Mouse (Mus musculus): Measurements from ENCODE around the gene 9530077C05Rik. TPM values are rescaled to one million over a fixed set of nuclear protein-coding genes. Genes with fewer than 3 reads are reported as not detected.

Gene 9530077C05Rik
- polyA plus RNA-seq, 1 experiment from 2014 or later = 19.7 TPM

DNA sequence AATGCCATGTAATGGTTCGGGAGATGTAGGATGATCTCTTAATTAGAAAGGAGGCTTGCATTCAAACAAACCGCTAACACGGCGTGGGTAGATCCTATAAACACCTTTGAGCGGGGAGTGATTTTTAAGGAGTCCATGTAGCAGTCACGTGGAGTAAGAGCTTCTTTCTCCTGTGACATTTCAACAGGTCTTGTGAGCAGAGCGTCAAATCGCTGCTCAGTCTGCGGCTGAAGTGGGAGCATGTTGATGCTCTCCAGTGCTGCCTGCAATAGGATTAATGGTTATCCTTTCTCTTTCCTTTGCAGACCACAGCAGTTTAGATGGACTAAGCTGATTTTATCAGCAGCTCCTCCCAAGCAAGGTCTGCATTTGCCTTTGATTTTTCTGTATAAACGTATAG, 65.0 kb downstream of the 9530077C05Rik start:
- Histone ChIP-seq H3K9ac (ENCODE audit: low read depth, low read length) (peak overlapping the region; percentile 71), H3K9me3 (replicated peaks; ENCODE audit: control insufficient read depth, low read length, poor library complexity, severe bottlenecking) (no peaks in the 10 kb centered on the region), H3K36me3 (ENCODE audit: control insufficient read depth, insufficient read depth, low read length) (no peaks in the 10 kb centered on the region), H3K27me3 (ENCODE audit: control insufficient read depth, insufficient read depth, low read depth, low read length) (no peaks in the 10 kb centered on the region), H3K4me2 (ENCODE audit: low read length) (peak overlapping the region; percentile 77), H3K4me3 (ENCODE audit: low read depth, low read length) (peak overlapping the region; percentile 69), H3K4me1 (ENCODE audit: control insufficient read depth, insufficient read depth, low read length) (peaks cover 16% of the 10 kb centered on the region), H3K27ac (ENCODE audit: low read length) (peak overlapping the region; percentile 83)
- 4% methylated on average over 10 of the region's 10 CpGs for WGBS
- peak; percentile 23; the same call in 1 of the 2 replicates for ATAC-seq

DNA sequence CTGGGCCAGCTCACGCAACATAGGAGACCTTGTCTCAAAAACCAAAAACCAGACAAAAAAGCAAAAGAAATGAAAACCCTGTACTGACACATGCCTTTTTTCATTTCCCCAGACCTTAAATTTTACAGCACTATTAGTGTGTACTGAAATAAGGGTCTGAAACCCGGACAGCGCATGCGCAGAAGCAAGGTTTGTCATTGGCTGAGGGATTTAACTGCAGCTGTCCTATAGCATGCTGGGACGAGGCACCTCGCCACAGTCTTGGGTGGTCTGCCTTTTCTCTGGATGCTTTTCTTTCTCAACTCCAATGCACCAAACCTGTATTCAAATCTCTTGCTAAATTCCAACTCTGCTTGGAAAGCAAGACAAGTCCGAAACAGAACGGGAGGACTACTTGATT, 67.6 kb downstream of the 9530077C05Rik start:
- no peak overlapping the region for H3K27ac ChIP-seq (ENCODE audit: low read length)
- no peak for ATAC-seq
- WGBS = 94% methylated on average over 8 of the region's 8 CpGs

DNA sequence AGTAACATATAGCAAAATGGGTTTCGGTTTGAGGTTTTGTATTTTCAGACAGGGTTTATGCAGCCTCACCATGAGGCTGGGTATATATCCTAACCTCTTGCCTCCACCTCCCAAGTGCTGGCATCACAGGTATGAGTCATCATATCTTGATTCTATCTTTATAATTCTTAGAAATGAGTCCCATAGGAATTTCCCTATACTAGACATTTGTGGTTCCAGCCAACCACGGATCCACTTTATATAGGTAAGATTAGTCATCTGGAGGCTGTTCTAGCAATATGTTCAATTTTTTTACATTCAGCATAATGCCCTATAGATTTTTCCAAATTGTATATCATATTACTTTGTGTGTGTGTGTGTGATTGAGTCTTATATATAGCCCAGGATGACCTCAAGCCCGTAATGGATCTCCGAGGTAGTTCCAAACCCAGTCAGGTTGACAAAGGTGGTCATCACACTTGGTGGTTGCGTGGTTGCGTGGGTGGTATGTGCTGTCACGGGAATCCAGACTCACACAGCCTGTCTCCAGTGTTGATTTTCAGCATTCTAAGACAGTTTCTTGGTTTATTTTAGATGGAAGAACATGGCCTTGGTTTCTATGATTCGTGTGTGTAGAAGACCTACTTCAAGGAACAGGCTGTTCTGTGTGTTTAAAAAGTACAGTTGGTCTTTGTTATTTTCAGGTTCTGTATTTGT, 72.7 kb downstream of the 9530077C05Rik start:
- ATAC-seq = no peak
- Histone ChIP-seq H3K9me3 (replicated peaks; ENCODE audit: control insufficient read depth, low read length, poor library complexity, severe bottlenecking) (no peaks in the 10 kb centered on the region), H3K4me3 (ENCODE audit: low read depth, low read length) (no peak overlapping the region), H3K4me2 (ENCODE audit: low read length) (no peak overlapping the region), H3K27me3 (ENCODE audit: control insufficient read depth, insufficient read depth, low read depth, low read length) (no peaks in the 10 kb centered on the region), H3K27ac (ENCODE audit: low read length) (no peak overlapping the region), H3K9ac (ENCODE audit: low read depth, low read length) (no peak overlapping the region), H3K36me3 (ENCODE audit: control insufficient read depth, insufficient read depth, low read length) (no peaks in the 10 kb centered on the region; the same call in 1 of the 2 replicates), H3K4me1 (ENCODE audit: control insufficient read depth, insufficient read depth, low read length) (no peaks in the 10 kb centered on the region)
- WGBS = 95% methylated on average over 8 of the region's 8 CpGs

More for the DNA sequence above, 67.6 kb downstream of the 9530077C05Rik start:
- Histone ChIP-seq H3K4me2 (ENCODE audit: low read length) (no peak overlapping the region), H3K4me1 (ENCODE audit: control insufficient read depth, insufficient read depth, low read length) (peaks cover 16% of the 10 kb centered on the region), H3K27me3 (ENCODE audit: control insufficient read depth, insufficient read depth, low read depth, low read length) (no peaks in the 10 kb centered on the region), H3K36me3 (ENCODE audit: control insufficient read depth, insufficient read depth, low read length) (no peaks in the 10 kb centered on the region), H3K4me3 (ENCODE audit: low read depth, low read length) (no peak overlapping the region), H3K9ac (ENCODE audit: low read depth, low read length) (no peak overlapping the region), H3K9me3 (replicated peaks; ENCODE audit: control insufficient read depth, low read length, poor library complexity, severe bottlenecking) (no peaks in the 10 kb centered on the region)

DNA sequence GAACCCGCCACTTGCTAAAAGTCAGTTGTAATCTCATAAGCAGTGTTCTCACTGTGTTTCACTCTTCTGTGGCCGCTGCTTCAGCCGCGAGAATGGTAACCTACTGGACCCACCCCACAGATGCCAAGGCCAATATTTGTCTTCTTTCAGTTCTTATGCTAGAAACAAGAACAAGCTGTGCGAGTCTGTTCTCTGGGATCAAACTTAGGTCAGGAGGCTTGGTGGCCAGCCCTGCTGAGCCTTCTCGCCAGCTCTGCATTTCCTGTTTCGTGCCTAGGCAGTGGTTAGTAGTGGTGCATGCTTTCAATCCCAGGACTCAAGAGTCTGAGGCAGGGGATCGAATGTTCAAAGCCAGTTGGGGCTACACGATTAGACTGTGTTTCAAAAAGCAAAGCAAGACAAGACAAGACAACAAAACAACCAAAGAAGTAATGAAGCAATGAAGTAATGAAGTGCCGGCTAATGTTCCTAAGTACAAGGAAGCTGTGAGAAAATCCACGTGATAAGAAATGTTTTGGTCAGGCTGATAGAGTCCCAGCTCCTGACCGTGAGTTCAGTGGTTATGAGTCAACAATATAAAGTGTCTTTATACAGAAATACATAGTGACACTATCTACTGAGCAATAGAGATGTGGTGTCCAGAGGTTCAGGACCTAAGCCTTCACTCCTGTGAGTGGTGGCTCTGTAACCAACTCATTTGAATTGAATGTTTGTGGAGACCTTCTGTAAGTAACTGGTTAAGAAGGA, 73.4 kb downstream of the 9530077C05Rik start:
- no peaks in the 10 kb centered on the region for H3K9me3 ChIP-seq (replicated peaks; ENCODE audit: control insufficient read depth, low read length, poor library complexity, severe bottlenecking)
- H3K4me2 ChIP-seq (ENCODE audit: low read length) = no peak overlapping the region
- no peaks in the 10 kb centered on the region for H3K4me1 ChIP-seq (ENCODE audit: control insufficient read depth, insufficient read depth, low read length)
- H3K4me3 ChIP-seq (ENCODE audit: low read depth, low read length) = no peak overlapping the region
- ATAC-seq = no peak
- H3K27me3 ChIP-seq (ENCODE audit: control insufficient read depth, insufficient read depth, low read depth, low read length) = no peaks in the 10 kb centered on the region
- H3K27ac ChIP-seq (ENCODE audit: low read length) = no peak overlapping the region
- whole genome bisulfite sequencing = 94% methylated on average over 12 of the region's 12 CpGs
- H3K36me3 ChIP-seq (ENCODE audit: control insufficient read depth, insufficient read depth, low read length) = no peaks in the 10 kb centered on the region; the same call in 1 of the 2 replicates
- no peak overlapping the region for H3K9ac ChIP-seq (ENCODE audit: low read depth, low read length)

DNA sequence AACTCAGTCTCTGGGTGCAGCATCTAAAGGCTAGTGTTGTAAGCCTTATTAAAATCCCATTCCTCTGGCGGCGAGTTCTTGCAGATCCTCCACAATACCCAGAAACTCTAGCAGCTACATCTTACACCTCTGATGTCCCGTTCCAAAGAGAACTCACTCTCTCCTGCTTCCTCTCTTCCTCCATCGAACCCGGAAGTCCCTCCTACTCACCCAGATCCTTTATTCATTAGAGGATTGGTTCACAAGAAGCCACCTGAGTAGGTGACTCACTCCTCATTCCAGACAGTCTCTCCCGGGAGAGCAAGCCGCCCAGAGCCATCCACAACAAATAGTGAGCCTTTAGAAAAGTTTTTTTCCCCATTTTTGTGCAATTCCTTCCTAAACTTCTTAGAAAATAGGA, 74.9 kb downstream of the 9530077C05Rik start:
- no peak overlapping the region for H3K4me2 ChIP-seq (ENCODE audit: low read length)
- WGBS = 92% methylated on average over 7 of the region's 7 CpGs
- no peaks in the 10 kb centered on the region; the same call in 1 of the 2 replicates for H3K36me3 ChIP-seq (ENCODE audit: control insufficient read depth, insufficient read depth, low read length)
- H3K9ac ChIP-seq (ENCODE audit: low read depth, low read length) = no peak overlapping the region
- no peaks in the 10 kb centered on the region for H3K9me3 ChIP-seq (replicated peaks; ENCODE audit: control insufficient read depth, low read length, poor library complexity, severe bottlenecking)
- no peak overlapping the region for H3K27ac ChIP-seq (ENCODE audit: low read length)
- no peaks in the 10 kb centered on the region for H3K27me3 ChIP-seq (ENCODE audit: control insufficient read depth, insufficient read depth, low read depth, low read length)
- no peaks in the 10 kb centered on the region for H3K4me1 ChIP-seq (ENCODE audit: control insufficient read depth, insufficient read depth, low read length)
- ATAC-seq = no peak
- H3K4me3 ChIP-seq (ENCODE audit: low read depth, low read length) = no peak overlapping the region

DNA sequence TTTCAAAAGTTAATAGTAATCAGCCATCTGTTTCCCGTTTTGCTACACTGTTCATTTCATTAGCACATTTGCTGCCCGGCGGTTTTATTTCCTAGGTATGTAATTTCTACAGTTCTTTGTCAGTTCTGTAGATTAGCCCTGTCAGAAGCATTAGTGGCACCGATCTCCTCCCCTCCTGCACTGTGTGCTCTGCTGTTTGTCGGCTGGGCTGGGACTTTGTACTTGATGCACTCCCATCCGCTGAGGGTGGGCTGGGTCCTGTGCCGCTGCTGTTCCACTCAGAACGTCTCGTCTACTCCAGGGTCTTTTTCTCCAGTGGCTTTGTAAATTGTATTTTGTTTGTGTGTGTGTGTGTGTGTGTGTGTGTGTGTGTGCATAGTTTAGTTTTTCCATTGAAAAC, 77.7 kb downstream of the 9530077C05Rik start:
- H3K27ac ChIP-seq (ENCODE audit: low read length) = no peak overlapping the region
- no peak for ATAC-seq

More for the DNA sequence above, 77.7 kb downstream of the 9530077C05Rik start:
- H3K36me3 ChIP-seq (ENCODE audit: control insufficient read depth, insufficient read depth, low read length) = no peaks in the 10 kb centered on the region; the same call in 1 of the 2 replicates
- H3K4me1 ChIP-seq (ENCODE audit: control insufficient read depth, insufficient read depth, low read length) = no peaks in the 10 kb centered on the region
- no peaks in the 10 kb centered on the region for H3K27me3 ChIP-seq (ENCODE audit: control insufficient read depth, insufficient read depth, low read depth, low read length)
- no peak overlapping the region for H3K4me2 ChIP-seq (ENCODE audit: low read length)
- no peak overlapping the region for H3K9ac ChIP-seq (ENCODE audit: low read depth, low read length)
- H3K9me3 ChIP-seq (replicated peaks; ENCODE audit: control insufficient read depth, low read length, poor library complexity, severe bottlenecking) = no peaks in the 10 kb centered on the region
- H3K4me3 ChIP-seq (ENCODE audit: low read depth, low read length) = no peak overlapping the region
- 60% methylated on average over 9 of the region's 9 CpGs for WGBS

Other genes with a start within 250 kb of the 9530077C05Rik start
- 0.72 and 0.85 TPM in 2 replicates for gene Zfp872, start 223.4 kb upstream of the 9530077C05Rik start, polyA plus RNA-seq (2015; fragmentation: Nextera tagmentation; extraction: Ambion mirVana)
- gene Zfp809, start 185.8 kb upstream of the 9530077C05Rik start, polyA plus RNA-seq (2015; fragmentation: Nextera tagmentation; extraction: Ambion mirVana) = 8.7 and 11.4 TPM in 2 replicates
- 11.9 and 12.0 TPM in 2 replicates for gene Zfp599, start 151.6 kb upstream of the 9530077C05Rik start, polyA plus RNA-seq (2015; fragmentation: Nextera tagmentation; extraction: Ambion mirVana)
- gene Zfp810, start 103.9 kb upstream of the 9530077C05Rik start, polyA plus RNA-seq (2015; fragmentation: Nextera tagmentation; extraction: Ambion mirVana) = 32.5 and 32.7 TPM in 2 replicates
- 3.4 and 4.6 TPM in 2 replicates for gene Anln, start 22.3 kb upstream of the 9530077C05Rik start, polyA plus RNA-seq (2015; fragmentation: Nextera tagmentation; extraction: Ambion mirVana)
- not detected in 2 replicates for gene Gm17545, start 42.8 kb downstream of the 9530077C05Rik start, polyA plus RNA-seq (2015; fragmentation: Nextera tagmentation; extraction: Ambion mirVana)
- gene Rp9, start 58.2 kb downstream of the 9530077C05Rik start, polyA plus RNA-seq (2015; fragmentation: Nextera tagmentation; extraction: Ambion mirVana) = 66.0 and 66.1 TPM in 2 replicates
- gene Bbs9, start 64.2 kb downstream of the 9530077C05Rik start, polyA plus RNA-seq (2015; fragmentation: Nextera tagmentation; extraction: Ambion mirVana) = 29.3 and 35.3 TPM in 2 replicates

All from midbrain, embryonic 16.5 days (tissue).